Mouse (Mus musculus) kidney, adult 9 months (tissue): Measurements from ENCODE around the gene Dnaic1.

Experiments
- DNase-seq: peaks from one replicate; pipeline ENCODE4 v3.0.0; 2022

The Dnaic1 gene

GRCm38 (mm10) chr4:41569411-41569885 lies at the start of gene Dnaic1, which contains the start of gene Fam219a:
Gene Dnaic1 (plus strand): TSS chr4:41569775.
Gene Fam219a (minus strand): TSS chr4:41569538.
- DNase-seq = peak; percentile 99

GRCm38 (mm10) chr4:41520641-41521040 lies 48.9 kb upstream of the Dnaic1 start:
- DNase-seq = no peak

GRCm38 (mm10) chr4:41522136-41522535 lies 47.4 kb upstream of the Dnaic1 start:
- no peak for DNase-seq

DNA sequence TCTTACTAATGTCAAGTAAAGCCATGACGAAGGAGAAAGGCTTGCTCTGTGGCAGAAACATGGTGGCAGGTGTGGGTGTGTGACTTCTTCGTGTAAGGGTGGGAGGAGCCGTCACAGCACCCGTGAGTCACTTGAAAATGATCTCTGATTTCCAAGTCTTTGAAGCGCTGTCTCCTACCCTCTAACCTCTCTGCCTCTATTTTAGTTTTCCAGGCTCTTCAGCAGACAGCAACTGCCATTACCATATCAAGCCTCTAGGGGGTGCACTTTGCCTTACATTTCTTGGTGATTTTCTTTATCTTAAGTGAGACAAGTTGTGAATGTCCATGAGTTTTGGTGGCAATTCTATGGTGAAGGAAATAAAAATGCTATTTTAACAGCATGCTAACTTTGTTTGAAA lies 46.8 kb upstream of the Dnaic1 start:
- DNase-seq = peak; percentile 64

DNA sequence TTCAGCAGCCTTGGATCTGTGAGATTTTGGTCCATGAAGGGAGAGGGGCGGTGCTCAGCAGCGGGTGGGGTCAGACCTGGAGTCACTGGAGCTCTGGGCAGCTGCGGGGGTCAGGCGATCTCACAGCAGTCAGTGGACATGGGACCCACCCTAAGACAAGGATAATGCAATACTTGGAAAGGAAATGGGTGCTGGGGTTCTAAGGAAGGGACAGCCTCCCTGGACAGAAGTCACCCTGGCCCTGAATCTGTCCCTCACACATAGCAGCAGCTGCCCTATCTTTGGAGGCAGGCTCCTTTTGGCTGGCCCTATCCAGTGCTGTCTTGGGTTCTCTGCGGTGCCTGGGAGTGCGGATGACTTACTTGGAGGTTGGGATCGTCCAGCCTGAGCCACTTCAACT lies 45.7 kb upstream of the Dnaic1 start:
- DNase-seq = no peak

- no peak for DNase-seq
Measured at GRCm38 (mm10) chr4:41524829-41525228, 44.7 kb upstream of the Dnaic1 start.

DNA sequence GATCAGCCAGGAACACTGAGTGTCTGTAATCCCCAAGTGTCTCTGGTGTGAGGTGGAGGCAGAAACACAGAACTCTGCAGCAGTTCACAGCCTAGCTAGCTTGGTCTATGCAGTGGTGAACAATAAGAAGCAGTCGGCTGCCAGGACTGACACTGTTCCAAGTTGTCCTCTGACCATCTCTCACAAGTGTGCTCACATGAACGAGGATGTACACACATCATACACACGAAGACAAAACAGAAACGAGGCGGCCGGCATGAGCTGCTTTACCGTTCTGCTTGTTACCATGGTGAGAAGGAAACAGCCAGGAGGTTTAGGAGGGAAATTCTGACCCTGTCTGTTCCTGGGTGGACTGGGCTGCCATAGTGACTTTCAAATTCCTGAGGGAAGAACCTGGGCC lies 43.0 kb upstream of the Dnaic1 start:
- no peak for DNase-seq

- no peak for DNase-seq
Measured at GRCm38 (mm10) chr4:41527076-41527475, 42.5 kb upstream of the Dnaic1 start.

GRCm38 (mm10) chr4:41527996-41528395 lies 41.6 kb upstream of the Dnaic1 start:
- peak; percentile 87 for DNase-seq

DNA sequence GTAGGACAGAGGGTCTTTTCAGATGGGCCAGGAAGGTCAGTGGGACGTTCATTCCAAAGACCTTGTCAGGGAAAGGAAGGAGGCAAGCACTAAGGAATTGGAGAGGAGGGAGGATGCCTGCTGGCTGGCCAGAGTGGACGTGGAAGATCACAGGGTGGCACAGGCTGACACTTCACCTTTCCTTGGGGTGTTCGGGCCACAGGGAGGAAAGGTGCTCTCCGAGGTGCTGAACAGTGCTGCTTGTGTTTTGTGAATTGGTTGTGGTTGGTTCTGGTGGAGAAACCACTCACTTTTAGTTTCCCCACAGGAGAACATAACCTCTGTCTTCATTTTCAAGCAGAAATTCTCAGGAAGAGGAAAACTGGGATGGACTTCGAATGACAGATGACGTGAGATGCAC lies 37.2 kb upstream of the Dnaic1 start:
- no peak for DNase-seq

- DNase-seq = no peak
Measured at GRCm38 (mm10) chr4:41534866-41535265, 34.7 kb upstream of the Dnaic1 start.

DNA sequence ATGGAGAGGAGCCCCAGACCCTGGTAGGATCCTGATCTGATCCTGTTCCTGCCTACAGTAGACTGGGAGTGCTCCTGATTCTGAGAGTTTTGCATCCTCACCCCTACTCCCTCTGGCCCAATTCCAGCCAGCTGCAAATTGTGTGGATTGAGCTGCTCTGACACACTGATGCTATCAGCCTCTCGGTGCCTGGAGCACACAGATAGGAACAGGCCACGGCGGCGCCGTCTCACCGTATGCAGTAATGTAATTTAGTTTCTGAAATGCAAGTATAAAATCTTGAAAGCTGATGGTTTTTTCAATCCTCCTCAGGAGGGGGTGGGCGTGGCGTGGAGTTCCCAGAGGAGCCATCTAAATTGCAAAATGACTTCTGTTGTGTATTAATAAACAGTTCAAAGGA lies 27.4 kb upstream of the Dnaic1 start:
- DNase-seq = no peak

DNA sequence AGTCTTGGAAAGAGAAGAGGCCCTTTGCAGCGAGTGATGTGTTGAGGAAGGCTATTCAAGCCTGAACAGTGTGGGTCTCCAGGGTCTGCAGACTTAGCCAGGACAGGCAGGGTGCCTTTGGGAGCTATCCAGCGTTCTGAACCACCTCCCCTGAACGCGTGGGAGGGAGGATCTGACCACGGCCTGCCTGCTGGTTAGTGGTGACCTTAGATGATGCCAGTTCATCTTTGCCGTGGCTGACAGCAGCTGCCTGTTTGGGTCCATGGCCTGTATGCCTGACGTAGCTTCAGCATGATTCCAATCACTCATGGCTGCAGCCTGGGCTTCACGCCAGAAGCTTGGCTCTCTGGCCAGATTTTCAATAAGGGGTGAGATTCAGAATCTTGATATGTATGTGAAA lies 23.6 kb upstream of the Dnaic1 start:
- no peak for DNase-seq

GRCm38 (mm10) chr4:41547086-41547485 lies 22.5 kb upstream of the Dnaic1 start:
- no peak for DNase-seq

GRCm38 (mm10) chr4:41552529-41552928 lies 17.0 kb upstream of the Dnaic1 start:
- peak; percentile 94 for DNase-seq

DNA sequence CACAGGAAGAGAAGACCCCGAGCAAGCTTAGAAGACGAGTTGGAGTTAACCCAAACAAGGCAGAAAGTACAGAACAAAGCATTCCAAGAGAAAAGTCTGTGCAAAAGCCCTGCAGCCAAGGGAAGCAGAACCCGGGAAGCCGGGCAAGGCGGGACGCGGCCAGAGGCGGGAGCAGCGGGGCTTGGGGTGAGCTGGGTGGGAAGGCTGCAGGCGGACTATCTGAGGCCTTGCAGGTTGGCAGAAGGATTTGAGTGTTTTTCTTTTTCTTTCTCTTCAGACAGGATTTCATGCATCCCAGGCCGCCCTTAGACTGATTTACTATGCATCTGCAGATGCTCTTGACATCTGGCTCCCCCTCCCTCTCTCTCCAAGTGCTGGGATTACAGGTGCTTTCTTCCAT lies 16.5 kb upstream of the Dnaic1 start:
- DNase-seq = no peak

- DNase-seq = peak; percentile 80
Measured at GRCm38 (mm10) chr4:41554994-41555663, 14.4 kb upstream of the Dnaic1 start.

DNA sequence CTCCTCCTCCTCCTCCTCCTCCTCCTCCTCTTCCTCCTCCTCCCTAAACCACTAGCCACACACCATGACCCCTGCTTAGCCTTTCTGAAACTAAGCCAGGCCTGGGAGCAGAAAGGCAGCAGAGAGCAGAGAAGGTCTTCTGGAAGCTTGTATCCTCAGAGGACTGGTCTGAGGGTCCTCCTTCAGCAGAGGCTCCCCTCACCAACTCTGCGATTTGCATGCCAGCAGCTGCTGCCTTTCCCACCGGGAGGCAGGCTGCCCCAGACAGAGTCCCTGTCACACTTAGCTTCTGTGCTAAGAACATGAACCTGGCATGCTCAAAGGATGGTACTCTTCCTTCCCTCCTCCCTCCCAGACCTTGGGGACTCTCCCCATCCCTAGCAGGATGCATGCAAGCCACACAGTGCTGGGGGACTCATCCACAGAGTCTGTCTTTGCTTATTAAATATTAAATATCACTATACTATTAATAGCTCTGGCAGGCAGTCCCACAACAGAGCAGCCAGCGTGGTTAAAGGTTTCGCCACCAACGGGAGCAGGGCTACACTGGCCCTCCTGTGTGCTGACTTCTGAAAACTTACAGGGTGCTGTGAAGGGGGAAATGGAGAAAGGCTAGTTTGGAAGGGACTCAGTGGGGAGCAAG lies 13.1 kb upstream of the Dnaic1 start:
- no peak for DNase-seq

DNA sequence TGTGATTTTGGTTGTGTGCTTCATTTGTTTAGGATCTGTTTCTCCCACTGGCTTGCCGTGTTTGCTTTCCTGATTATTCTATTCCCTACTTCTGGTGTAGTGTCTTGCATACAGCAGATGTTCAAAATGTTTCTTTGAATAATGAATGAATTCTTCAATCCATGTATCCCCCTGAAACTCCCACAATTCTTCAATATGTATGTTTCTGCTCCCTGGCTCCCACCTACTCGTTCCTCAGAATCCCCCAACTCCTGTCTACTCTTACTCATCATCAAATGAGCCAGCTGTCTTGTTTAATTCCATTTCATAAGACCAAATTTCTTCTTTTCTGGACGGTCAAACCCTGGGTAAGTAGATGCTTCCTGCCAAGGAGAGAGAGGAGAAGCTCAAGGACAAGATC lies 12.5 kb upstream of the Dnaic1 start:
- no peak for DNase-seq

DNA sequence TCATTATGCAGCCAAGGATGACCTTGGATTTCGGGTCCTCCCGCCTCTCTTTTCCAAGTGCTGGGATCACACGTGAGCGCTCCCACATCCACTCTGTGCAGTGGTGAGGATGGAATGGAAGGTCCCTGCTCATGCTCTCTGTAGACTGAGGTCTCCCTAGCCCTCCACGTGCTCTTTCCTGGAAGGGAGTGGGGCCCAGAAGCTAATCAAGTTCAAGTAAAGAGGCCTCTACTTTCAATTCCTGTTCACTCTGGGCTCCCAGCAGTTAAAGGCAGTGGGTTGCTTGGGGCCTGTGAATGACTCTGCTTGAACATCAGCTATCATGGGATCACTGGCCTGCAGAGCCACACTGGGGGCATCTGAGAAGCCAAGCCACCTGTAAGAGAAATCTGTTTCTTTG lies 6.3 kb upstream of the Dnaic1 start:
- DNase-seq = no peak

DNA sequence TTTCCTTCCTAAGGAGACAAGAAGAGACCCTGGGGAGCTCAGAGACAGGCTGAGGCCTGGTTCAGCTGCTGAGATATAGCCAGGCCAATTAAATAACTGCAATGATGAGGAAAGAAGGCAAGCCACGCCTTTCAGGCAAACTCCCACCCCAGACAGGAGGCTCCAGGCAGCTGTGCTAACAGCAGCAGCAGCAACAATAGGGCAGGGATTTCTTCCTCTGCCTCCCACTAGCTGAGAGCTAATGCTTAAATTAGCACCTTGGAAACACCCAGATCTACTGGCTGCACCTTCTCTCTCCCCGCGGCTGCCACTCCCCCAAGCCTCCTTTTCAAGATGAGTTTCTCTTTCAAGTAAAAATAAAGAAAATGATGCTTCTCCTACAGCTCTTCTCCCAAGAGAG lies 3.5 kb upstream of the Dnaic1 start:
- no peak for DNase-seq

- no peak for DNase-seq
Measured at GRCm38 (mm10) chr4:41568239-41568638, 1.3 kb upstream of the Dnaic1 start.

- no peak for DNase-seq
Measured at GRCm38 (mm10) chr4:41568682-41569410, 729 bp upstream of the Dnaic1 start.

DNA sequence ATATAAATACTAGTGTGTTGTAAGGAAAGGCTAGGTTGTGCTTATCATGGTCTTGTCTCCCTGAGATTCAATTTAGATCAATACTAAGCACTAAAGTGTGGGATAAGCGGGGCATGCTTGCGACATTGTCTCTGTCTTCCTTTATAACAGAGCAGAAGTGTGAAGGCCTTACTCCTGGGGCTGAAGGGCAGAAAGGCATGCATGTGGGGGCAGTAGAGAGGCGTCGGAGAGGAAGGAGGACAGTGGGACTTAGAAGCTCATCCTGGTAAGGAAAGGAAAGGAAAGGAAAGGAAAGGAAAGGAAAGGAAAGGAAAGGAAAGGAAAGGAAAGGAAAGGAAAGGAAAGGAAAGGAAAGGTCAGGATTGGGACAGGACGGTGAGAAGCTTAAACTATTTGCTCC lies 1.9 kb downstream of the Dnaic1 start:
- no peak for DNase-seq
